Mouse (Mus musculus): ENCODE measurements around the gene Pmis2.

The Pmis2 gene

DNA sequence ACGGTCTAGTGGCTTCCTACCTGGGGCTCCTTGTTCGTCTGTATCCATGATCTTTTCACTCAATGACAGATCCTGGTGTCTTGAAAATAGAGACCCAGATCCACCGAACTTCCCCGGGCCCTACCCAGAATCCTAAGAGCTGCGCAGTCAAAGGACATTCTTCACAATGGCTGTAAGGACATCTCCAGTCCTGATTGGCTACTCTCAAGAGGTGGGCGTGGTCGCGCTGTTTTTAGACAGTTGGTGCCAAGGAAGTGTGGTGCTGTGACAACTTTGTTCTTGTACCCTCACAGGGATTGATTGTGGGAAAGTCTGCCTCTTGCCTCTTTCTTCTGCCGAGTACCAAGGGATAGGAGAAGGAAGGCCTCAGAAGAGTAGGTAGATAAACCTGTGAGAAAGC lies at the start of gene Pmis2:
Gene Pmis2 (minus strand): TSS at position 126 of the 400 bp plus-strand sequence.
- DNase-seq (ENCODE audit: low spot score): no peak

DNA sequence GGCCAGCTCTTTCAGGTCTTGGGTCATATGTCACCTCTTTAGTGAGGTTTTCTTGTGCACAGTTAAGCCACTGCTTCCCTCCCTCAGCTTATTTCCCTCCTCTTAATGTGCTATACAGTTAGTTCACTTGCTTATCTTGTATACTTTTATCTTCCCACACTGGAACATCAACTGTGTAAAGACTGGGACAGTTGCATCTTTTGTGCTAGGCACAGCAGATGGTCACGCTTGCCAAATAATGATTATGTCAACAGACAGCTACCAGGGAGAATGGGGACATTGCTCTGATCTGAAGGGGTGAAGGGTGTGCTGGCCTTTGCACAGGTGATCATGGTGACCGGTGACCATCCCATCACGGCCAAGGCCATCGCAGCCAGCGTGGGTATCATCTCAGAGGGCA lies 48.3 kb upstream of the Pmis2 start:
- DNase-seq (ENCODE audit: low spot score): no peak

DNA sequence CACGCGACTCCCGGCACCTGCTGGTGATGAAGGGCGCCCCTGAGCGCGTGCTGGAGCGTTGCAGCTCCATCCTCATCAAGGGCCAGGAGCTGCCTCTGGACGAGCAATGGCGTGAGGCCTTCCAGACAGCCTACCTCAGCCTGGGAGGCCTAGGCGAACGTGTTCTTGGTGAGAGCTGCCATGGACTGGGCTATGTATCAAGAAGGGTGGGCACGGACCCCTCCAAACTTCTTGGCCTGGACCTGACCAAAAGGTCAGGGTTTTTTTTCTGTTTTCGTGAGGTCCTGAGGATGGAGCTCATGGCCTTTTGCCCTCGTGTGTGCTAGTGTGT lies 46.3 kb upstream of the Pmis2 start:
- no peak for DNase-seq (ENCODE audit: low spot score)

DNA sequence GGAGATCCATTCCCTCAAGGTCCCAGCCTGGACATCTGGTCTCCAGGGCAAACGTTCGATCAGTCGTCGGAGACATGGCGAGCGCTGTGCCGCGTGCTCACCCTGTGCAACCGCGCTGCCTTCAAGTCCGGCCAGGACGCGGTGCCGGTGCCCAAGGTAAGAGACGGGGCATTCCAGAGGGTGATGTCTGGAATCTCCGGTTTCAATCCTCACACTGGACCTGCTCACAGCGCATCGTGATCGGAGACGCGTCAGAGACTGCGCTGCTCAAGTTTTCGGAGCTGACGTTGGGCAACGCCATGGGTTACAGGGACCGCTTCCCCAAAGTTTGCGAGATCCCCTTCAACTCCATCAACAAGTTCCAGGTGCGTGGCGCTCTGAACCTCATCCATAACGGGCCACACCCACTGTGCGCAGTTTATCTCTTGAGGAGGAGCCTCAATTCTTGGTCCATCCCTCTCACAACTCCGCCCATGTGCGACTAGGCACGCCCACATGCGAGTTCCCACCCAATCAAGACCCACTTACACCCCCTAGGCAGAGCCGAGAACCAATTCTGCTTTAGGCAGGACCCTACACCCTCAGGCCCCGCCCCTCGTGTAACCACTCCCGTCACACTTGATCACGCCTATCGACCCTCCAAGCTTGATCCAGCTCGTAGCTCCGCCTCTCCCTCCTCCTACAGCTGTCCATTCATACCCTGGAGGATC lies 45.8 kb upstream of the Pmis2 start:
- DNase-seq (ENCODE audit: low spot score): no peak

DNA sequence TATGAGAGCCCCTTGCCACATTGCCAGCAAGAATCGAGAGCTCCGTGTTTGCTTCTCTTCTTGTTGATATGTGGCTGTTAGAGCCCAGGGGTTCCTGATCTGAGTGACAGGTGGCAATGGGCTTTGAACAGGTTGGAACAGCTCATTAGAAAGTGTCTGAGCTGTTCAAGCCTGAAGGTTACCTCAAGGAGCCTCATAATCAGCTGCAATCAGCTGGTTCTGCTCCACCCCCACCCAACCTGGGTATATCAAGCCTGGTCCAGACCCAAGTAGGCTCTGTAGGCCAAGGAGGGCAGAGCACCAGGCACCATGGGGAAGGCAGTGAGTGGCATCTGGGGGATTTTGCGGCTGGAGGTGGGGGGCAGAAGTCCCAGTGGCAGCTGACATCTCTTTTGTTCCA lies 40.5 kb upstream of the Pmis2 start, which contains the start of gene Atp4a:
Gene Atp4a (plus strand): TSS at position 268 of the 400 bp plus-strand sequence.
- no peak for DNase-seq (ENCODE audit: low spot score)

DNA sequence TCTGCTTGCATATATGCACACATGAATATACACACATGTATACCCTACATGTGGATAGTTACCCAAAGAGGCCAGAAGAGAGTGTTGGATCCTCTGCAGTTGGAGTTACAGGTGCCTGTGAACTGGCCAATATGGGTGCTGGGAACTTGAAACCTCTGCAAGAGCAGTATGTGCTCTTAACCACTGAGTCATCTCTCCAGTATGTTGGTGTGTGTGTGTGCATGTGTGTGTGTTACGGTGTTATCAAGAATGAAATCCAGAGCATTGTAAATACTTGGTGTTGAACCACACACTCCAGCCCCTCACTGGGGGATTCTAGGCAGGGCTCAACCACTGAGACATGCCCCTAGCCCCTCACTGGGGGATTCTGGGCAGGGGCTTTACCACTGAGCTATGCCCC lies 36.0 kb upstream of the Pmis2 start:
- DNase-seq (ENCODE audit: low spot score): no peak

DNA sequence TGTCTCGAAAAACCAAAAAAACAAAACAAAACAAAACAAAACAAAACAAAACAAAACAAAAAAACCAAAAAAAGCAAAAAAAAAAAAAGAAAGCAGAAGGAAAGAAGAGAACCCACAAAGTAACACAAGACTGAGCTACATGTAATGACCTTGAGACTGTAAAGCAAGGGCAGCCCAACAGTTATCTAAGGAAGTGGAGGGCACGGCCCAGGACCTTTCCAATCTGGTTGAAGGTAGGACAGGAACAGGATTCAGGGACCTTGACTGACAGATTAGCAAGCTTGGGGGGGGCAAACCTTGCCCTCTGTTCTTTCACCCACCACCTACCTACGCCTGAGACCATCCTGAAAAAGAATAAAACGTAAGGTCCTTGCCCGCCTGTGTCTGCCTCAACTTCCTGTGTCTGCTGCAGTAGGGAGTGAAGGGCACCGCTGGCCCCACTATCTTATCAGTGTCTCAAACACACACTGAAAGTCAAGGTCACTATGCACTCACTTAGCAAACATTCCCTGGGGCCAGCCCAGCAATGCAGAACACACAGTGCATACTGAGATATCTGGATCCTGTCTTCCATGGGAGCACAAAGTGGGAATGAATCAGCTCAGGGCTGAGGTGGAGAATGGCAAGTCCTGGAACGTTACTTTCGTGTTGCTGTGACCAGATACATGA lies 34.9 kb upstream of the Pmis2 start:
- no peak for DNase-seq (ENCODE audit: low spot score)

DNA sequence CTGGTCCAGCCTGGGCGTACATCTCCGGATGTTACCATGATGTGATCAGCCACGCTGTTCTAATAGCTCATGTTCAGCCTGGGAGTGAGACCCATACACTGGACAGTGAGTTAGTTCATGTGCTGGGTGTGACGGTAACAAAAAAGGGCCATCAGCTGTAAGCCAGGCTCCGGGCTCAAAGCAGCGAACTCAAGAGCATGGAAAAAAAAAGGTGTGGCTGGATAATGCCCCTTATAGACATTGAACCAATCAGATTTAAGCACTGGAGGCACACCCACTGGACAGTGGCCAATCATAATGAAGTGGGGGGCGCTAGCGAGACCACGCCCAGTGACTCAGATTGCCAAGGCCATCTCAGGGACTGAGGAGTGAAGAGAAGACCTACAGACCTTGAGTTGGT lies 27.2 kb upstream of the Pmis2 start, which contains the start of gene 2200002J24Rik:
Gene 2200002J24Rik (plus strand): TSS at position 338 of the 400 bp plus-strand sequence.
- DNase-seq (ENCODE audit: low spot score): no peak

DNA sequence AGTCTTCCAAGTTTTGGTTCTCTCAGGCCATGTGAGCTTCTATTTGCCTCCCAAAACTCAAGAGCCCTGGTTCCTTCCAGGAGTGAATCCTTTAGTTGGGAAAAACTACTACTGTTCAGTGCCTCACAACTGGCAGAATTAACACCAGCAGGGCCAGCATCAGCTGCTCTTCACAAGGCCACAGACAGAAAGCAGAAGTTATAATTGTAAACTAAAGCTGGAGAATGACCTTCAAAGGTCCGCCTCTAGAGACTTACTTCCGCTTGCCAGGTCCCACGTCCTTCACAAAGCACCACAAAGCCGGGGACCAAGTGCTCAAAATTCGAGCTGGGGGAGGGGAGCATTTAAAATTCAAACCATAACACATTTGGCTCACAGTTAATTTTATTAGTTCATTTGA lies 26.7 kb upstream of the Pmis2 start:
- DNase-seq (ENCODE audit: low spot score): no peak

DNA sequence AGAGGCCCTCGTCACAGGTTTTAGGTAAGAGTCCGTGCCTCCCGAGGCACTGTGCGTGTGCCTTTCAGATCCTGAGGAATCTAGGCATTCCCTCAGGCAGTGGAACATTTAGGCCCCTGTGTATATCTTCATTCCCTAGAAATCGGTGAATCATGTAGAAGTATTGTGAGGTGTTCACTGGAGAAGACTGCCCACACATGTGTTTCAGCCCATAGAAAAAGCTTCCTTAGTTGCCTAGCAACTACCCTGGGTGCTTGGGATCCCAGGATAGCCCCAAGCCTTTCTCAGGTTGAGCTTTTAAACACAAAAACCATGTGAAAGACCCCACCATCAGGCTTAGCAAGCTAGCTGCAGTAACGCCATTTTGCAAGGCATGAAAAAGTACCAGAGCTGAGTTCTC lies 16.9 kb upstream of the Pmis2 start:
- DNase-seq (ENCODE audit: low spot score): no peak

DNA sequence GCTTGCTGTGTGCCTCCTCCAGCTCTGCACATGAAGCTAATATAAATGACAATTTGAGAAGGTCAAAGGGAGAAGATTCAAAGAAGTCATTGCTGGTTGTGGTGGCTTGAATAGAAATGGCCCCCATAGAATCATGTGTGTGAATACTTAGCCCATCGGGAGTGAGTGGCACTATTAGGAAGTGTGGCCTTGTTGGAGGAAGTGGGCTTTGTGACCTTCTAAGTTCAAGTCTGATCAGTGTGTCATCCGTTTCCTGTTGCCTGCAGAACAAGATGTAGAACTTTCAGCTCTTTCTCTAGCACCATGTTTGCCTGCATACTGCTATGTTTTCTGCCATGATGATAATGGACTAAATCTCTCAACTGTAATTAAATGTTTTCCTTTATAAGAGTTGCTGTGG lies 12.0 kb upstream of the Pmis2 start:
- no peak for DNase-seq (ENCODE audit: low spot score)

DNA sequence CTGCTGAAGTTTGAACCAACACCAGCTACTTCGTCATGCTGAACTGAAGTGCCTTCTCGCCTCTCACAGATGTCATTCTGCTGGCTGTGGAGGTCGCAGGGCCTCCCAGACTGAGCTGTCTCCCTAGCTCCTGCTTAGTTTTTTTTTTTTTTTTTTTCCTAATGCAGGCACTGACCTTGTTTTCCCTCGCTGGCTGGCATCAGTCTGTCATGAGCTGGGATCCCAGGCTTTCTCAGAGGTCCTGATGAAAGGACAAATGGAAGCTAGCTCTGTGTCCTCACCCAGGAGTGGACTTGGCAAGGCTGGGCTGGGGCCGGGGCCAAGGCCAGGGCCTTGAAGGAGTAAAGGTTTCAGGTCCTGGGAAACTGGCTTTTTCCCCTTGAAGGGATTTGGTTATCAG lies 10.5 kb upstream of the Pmis2 start:
- no peak for DNase-seq (ENCODE audit: low spot score)

DNA sequence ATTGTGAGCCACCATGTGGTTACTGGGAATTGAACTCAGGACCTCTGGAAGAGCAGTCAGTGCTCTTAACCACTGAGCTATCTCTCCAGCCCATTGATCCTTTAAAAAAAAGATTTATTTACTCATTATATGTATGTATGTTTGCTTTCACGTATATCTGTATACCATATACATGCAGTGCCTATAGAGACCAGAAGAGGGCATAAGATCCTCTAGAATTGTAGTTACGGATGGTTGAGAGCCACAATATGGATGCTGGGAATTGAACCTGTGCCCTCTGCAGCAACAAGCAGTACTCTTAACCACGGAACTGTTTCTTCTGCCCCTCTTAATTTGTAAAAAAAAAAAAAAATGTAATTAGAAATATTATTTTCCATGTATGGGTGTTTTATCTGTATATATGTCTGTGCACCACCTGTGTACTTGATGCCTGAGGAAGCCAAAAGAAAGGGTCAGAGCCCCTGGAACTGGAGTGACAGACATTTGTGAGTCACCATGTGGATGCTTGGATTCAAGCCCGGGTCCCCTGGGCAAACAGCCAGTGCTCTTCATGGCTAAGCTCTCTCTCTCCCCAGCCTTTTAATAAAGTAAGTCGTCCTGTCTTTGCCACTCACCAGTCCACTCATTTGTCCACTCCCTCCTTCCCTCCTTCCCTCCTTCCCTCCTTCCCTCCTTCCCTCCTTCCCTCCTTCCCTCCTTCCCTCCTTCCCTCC lies 7.0 kb upstream of the Pmis2 start:
- no peak for DNase-seq (ENCODE audit: low spot score)

DNA sequence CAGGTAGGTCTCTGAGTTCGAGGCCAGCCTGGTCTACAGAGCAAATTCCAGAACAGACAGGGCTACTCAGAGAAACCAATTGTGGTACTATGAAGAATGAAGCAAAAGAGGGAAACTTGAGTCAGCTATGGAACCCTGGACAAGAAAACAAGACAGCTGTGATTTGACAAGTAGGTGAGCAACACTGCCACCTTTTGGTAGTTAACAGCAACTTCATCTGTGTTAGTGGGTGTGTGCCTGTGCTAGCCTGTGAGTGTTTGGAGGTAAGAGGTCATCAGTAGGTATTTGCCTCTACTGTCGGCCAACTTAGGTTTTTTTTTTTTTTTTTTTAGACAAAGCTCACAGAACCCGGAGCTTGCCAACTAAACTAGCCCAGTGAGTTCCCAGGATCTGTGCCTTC lies 2.2 kb downstream of the Pmis2 start:
- DNase-seq (ENCODE audit: low spot score): no peak

DNA sequence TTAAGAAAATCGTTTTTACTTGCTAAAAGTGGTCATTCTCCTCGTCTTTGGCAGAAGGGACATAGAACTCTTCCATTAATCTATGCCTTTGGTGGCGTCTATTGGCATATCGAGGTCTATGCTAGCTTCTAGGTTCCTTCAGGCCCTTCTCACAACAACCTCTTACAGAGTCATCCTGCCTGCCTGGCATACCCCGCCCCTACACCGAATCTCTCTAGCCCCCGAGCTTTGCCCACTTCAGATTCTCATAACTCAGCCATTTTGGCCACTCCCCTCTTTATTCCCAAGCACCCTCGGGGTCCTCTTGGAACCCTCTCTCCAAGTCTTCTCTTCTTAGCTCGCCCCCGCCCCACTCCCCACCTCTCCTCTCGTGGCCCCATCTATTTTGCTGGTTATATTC lies 6.1 kb downstream of the Pmis2 start:
- no peak for DNase-seq (ENCODE audit: low spot score)

DNA sequence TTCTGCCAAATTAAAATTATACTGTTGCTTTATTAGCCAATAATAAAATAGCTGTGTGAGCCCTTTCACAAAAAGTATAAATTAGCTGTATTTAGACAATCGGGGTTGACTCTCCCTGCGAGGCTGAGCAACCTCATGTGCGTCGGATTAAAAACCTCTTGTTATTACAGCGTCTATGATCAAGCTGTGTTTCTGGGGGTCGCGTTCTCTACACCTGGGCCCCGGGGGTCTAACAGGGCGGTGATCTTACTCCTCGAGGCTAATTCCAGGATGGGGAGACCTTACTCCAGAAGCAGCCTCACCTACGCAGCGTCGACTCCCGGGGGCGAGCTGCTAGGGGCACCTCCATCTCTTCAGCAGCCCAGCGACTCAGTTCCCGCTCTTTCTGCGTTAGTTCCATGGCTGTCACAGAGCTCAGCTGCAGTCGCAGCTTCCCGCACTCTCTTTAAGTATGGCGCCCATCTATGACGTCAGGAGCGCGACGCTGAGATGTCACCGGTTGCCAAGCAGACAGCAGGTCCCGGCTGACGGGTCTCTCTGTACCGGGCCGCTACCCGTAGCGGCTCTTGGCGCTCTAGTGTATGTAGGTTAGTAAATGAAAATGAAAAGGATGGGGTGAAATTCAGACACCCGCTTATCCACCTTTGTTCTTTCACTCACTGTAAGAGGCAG lies 6.7 kb downstream of the Pmis2 start, which contains the start of gene Haus5:
Gene Haus5 (minus strand): TSS at position 466 of the 672 bp plus-strand sequence.
- DNase-seq (ENCODE audit: low spot score): peak; percentile 78

DNA sequence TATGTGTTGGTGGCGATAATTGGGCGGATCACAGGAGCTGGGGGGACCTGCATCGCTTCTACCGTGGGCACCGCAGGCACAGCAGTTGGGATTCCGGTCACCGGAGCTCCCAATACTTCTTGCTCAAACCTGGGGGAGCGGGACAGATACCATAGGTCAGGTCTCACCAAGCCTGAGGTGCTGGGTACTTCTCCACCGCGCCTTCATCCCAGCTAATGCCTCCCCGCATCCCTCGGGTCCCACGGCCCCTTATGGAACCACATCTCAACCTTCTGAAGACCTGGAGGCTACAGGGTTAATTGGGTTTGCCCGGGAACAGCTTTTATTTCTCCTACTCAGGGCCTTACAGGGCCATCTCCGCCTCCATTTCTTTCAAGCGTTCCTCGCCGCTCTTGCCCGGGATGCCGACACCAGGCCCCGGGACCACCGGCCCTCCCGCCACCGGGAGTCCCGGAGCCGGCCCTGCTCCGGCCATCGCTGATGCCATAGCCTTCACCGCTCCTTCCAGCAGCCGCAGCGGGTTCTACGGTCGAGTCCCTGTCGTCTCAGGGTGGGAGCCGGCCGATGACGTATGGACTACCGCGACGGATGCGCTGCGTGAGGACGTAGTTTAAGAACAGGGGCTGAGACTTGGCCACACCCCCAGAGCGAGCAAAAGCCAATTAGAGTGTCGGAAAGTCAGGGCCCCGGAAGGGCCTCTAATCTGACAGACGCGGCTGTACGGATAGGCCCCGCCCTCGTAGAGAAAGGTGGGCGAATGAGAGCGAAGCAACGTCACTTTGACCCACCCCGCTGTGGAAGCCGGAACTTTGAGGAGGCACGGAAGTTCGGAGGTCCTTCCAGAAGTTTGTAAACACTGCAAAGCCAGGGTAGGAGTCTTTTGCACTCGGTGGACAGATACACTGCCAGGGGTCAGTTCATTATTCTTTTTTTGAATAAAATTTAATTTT lies 21.5 kb downstream of the Pmis2 start, which contains the start of gene Rbm42:
Gene Rbm42 (minus strand): TSS at position 727 of the 950 bp plus-strand sequence.
- peak; percentile 96 for DNase-seq (ENCODE audit: low spot score)

DNA sequence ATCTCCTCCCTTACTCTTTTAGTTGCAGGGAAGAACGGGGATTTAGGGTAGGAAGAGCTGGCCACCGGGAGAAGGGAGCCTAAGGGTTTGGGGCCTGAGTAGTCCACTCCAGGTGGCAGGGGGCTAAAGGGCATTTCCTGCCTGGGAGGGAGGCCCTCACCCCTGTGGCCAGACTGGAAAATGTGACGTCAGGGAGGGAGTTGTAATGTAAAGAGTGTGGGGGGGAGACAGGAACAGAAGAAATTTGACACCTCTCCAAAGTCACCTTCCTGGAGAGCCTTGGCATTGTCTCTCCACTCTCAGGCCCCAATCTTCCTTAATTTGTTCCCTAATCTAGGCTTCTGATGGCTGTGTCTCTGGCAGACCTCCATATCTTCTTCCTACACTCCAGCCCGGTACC lies 32.3 kb downstream of the Pmis2 start:
- no peak for DNase-seq (ENCODE audit: low spot score)

DNA sequence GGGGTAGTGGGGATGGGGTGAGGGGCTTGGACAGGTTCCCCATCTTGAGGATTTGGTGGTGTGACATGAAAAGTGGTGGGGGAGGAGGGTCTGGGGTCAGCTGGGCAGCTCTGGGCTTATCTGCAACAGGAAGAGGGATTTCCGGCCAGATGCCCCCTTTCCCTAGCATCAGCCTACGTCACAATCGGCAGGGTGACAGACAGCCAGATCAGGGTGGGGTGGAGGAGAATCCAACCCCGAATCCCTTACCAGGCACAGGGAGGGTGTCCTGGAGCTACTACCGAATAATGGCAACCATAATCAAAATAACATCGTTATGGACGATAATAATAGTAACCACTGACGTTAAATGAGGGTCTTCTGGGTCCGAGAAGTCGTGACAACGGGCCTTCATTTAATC lies 35.0 kb downstream of the Pmis2 start:
- no peak for DNase-seq (ENCODE audit: low spot score)

DNA sequence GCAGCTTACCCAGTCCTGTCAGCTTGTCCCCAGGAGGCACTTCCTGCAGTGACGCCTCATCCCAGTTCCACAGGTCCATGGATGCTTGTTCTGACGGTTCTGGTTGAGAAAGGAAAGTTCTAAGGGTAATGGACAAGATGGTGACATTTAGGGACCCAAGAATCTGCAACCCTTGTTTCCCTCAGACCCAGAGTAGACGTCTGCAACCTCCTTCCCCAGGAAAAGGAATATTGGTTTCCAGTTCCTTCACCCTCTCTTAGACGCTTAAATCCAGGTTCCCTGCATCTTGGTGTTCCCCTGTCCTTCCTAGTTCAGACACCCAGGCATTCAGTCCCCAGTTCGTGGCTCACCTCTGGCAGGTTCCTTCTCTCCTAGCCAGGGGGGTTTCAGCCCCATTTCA lies 35.7 kb downstream of the Pmis2 start, which contains the start of gene Etv2:
Gene Etv2 (minus strand): TSS at position 101 of the 400 bp plus-strand sequence.
- no peak for DNase-seq (ENCODE audit: low spot score)

DNA sequence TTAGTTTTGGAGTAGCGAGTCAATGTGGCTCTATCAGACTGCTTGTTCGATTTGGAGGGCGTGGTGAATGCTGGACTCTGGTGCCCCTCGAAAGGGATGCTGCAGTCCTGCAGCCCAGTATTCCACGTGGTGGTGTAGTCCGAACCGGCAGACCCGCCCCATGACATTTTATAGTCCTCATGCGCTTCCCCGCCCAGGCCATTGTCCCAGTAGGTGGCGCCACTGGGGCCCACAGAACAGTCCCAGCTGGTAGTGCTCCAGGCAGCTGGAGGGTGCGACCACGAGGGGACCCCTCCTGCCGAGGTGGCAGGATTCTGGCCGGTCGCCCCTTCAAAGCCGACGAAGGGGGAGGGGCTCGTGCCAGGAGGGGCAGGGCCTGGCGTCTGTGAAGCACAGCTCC lies 36.8 kb downstream of the Pmis2 start:
- no peak for DNase-seq (ENCODE audit: low spot score)

Measured in ovary, postnatal 10 days (tissue).